Mouse (Mus musculus): Measurements from ENCODE around the gene Scnm1.

The Scnm1 gene

GRCm38 (mm10) chr3:95133680-95134101, at the start of gene Scnm1, which contains the start of gene Lysmd1:
Scnm1 (minus strand) TSS chr3:95134011.
Lysmd1 (plus strand) TSS chr3:95134088.
- peak; percentile 99 for DNase-seq

- DNase-seq = no peak
Observed at GRCm38 (mm10) chr3:95181841-95182240, 48.0 kb upstream of the Scnm1 start.

DNA sequence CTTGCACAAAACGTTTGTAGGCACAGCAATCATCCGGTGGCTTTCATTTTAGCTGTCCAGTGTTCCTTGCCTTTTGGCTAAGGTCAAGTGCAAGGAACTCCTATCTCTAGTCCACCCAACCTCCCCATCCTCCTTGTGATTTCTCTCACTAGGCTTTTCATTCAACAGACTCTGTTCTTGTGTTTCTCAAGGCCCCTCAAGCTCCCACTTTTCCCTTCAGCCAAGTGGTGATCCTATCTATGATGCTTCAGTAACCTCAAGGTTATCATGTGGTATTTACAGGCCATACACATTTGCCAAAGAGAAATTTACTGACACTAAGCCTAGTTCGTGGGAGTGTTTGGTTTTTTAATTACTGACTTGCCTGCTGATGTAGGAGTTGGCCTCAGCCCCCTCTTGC, 46.1 kb upstream of the Scnm1 start:
- DNase-seq = peak; percentile 51

DNA sequence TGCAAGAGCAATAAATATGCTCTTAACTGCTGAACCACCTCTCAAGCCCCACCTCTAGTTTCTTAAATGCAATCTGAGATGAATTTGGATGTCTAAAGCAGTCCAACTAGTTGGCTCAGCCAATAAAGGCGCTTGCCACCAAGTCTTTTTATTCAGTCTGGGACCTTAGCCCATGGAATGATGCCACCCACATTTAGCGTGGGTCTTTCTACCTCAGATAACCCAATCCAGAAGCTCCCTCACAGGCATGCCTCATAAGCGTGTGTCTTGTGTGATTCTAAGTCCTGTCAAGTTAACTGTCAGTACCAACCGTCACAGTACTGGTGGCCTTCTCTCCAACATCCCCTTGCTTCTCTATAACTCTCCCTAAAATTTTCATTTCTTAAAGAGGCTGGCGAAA, 45.1 kb upstream of the Scnm1 start:
- no peak for DNase-seq

DNA sequence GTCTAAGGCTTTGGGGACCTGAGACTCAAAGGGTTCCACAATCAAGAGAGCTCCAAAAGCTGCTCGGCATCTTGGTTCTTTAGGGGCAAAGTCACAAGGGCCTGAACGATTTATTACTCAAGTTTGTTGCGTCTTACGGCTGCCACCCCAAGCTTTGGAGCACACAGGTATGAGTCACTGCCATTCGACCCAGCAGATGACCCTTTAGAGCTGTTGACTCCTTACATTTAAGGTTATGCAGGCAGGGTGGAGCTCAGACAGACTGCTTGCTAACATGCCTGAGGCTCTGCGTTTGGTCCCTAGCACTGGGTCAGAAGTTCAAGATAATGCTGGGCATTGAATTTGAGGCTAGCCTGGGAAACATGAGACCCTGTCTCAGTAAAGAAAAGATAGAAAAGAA, 43.8 kb upstream of the Scnm1 start:
- no peak for DNase-seq

DNA sequence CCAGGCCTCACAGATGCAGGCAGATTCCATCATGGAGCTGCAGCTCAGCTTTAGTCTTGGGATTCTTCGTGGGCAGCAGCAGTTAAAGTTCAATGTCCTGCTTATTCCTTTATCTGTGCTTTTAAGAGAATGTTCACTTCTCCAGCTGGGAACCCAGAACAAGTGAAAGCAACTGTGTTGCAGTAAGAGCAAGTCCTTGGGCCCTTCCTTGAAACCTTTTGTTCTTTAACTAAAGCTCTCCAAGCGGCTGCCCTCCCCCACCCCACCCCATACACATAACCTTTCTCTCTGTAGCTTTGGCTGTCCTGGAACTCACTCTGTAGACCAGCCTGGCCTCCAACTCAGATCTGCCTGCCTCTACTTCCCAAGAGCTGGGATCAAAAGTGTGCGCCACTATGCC, 42.7 kb upstream of the Scnm1 start:
- DNase-seq = no peak

DNA sequence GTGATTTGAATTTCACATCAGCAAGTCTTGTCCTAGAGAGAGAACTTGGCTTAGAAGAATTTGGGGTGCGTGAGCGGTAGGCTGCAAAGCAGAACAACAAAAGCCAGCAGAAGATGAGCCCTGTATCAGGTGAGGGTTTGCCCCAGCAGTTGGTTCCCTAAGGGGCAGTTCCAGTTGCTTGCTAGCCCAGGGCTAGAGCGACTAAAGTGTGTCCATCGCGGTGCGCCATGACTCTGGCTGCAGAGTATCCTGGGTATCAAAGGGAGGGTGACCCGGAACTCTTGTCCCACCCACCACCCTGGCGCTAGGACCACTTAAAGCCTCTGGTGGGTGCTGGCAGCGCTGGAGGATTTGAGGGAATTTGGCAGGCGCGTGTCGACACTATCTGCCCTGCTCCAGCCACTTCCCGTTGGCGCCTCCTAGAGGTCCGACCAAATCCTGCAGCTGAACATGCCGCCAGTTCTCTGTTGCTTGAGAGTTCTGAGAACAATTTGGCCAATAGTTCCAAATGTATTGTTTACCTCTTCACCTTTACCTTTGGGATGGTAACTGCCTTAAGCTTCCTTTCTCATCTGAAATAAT, 40.3 kb upstream of the Scnm1 start:
- DNase-seq = peak; percentile 97

DNA sequence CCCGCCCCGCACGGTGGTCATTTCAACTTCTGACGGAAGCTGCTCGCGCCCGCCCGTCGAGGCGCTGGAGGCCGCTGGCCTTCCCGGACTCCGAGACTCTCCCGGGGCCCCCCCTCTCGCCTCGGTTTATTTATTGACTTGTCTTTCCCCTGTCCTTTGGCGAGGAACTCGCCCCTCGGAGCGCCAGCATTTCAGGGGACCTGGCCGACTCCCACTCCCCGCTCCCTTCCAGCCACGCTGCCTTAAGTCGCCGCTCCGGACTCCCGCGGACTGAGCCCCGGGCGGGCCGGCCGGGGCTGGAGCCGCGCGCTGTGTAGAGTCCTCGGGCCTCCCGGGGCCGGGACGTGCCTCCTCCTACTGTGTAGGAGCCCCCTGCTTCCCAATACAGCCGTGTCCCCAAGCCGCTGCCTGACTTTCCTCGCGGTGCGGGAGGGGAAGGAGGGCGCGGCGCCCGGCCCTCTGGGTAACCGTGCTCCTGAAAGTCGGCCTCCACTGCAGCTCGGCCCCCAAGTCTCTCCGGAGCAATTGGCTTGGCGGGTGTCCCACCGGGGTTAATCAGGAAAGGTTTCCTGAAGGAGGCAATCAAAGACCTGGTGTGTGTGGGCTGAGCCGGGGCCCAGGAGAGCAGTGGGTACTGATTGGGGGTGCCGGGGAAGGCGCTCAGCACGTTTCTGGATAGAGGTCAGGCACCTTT, 39.6 kb upstream of the Scnm1 start:
- DNase-seq = peak; percentile 91

- DNase-seq = peak; percentile 92
Observed at GRCm38 (mm10) chr3:95172526-95173255, 38.9 kb upstream of the Scnm1 start.

- DNase-seq = peak; percentile 90
Observed at GRCm38 (mm10) chr3:95171105-95171504, 37.3 kb upstream of the Scnm1 start.

- peak; percentile 90 for DNase-seq
Observed at GRCm38 (mm10) chr3:95169996-95170395, 36.2 kb upstream of the Scnm1 start.

GRCm38 (mm10) chr3:95164840-95165239, 31.0 kb upstream of the Scnm1 start:
- DNase-seq = no peak

DNA sequence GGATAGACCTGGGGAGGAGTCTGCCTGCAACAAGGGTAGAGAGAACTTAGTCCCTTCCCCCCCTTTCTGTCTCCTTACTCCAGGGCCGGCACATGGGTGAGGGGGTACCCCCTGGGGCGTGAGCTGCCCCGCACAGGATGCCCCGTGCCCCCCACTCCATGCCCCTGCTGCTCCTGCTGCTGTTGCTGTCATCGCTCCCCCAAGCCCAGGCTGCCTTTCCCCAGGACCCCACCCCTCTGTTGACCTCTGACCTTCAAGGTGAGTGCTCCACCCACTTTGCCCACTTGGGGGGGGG, 30.4 kb upstream of the Scnm1 start:
- DNase-seq = peak; percentile 91

GRCm38 (mm10) chr3:95163419-95164255, 29.8 kb upstream of the Scnm1 start:
- DNase-seq = peak; percentile 91

DNA sequence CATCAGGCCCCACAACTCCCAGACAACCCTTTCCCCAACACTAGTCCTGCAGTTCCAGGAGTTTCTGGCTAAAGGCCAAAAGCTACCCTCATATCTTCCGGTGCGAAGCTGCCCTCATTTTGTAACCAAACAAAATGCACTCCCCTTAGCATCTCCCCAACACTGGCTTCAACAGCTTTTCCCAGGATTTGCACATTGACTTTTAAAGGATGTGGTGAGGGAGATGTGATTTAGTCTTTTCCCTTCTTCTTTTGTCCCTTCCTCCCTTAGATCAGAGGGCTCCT, 28.5 kb upstream of the Scnm1 start:
- DNase-seq = no peak

GRCm38 (mm10) chr3:95161618-95162344, 28.0 kb upstream of the Scnm1 start:
- peak; percentile 89 for DNase-seq

- peak; percentile 93 for DNase-seq
Observed at GRCm38 (mm10) chr3:95161041-95161551, 27.3 kb upstream of the Scnm1 start.

DNA sequence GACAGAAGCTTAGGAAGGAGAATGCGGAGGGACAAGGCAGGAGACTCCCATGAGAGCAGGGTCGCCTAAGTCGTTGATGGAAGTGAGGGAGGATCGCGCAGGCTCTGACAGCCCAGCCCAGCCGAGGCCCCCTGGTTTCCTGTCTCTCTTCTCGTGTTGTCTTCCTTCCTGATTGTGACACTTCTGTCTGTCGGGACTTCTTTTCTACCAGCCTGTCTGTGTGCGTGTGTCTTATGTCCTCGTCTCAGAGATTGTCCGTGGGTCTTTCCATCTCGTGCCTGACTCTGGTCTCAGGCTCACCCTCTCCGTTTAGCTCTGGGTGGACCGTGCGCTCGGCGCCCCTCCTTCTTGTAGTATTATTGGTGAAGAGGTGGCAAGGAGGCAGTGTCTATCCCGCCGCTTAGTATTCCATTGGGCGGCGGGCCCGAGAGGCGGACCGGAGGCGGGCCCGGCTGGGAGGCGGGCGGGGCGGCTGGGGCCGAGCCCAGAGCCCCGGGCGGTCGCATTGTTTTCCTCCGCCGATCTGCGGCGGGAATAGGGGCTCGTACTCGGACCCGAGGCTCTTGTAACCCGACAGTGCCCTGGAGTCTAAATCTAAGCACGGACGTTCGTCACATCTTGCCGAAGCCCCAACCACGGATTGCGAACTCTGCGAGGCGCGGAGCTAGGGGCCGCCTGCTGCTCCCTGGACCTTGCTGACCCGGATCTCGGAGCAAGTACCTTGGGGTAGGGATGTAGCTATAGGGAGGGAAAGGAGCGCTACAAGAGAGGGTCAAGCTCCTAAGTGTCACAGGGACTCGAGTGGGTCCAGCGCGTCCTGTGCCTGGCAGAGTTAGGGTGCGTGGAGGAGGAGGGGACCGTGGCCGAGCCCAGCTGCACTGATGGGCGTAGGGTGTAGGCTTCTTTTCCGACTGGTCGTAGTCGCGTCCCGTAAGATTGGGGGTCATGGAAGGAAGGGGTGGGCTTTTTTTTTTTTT, 26.5 kb upstream of the Scnm1 start, which contains the start of gene Sema6c:
Gene Sema6c, plus strand, starts transcription at position 471 of the 977 bp plus-strand sequence.
- DNase-seq = peak; percentile 100

DNA sequence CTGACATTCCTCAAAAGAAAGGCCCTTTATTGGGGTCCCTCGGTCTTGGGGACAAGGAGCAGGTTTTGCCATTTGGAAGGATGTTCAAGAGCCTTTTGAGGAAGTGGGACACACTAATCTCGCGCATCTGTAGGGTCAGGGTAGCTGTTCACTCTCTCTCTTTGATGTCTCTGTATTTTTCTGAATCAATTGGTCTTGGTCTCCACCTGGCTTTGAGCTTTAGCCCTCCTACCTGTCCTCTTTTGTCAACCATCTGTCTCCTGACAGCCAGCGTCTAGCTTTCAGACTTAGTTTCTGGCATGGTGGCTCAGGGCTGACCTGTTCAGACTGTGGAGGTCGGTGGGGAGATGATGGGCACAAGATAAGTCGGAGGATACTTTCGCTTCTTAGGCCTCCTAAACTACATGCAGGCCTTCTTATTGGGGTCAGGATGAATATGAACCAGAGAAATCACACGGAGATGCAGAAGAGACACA, 25.7 kb upstream of the Scnm1 start:
- peak; percentile 87 for DNase-seq

- DNase-seq = peak; percentile 90
Observed at GRCm38 (mm10) chr3:95153874-95154273, 20.1 kb upstream of the Scnm1 start.

- DNase-seq = no peak
Observed at GRCm38 (mm10) chr3:95147924-95148323, 14.1 kb upstream of the Scnm1 start.
